Mouse (Mus musculus) C2C12 (cell line): ENCODE data around the gene Ugt8a. TPM values are rescaled to one million over a fixed set of nuclear protein-coding genes. Genes with fewer than 3 reads are reported as not detected.
A peak's percentile ranks its signal among the peaks of the same experiment; 100 is the strongest.

Experiments used
- H3K27me3 ChIP-seq: one replicate; pipeline ENCODE4 v1.6.1; 2011; ENCODE audit not compliant: control insufficient read depth, insufficient read depth, insufficient read length
- H3K36me3 ChIP-seq: one replicate; pipeline ENCODE4 v1.6.1; 2011; ENCODE audit not compliant: control insufficient read depth, insufficient read depth
- H3K4me3 ChIP-seq: one replicate; pipeline ENCODE4 v1.5.1; 2011; ENCODE audit warnings: mild to moderate bottlenecking, control low read depth; ENCODE audit not compliant: poor library complexity, insufficient read depth, severe bottlenecking
- H3K79me2 ChIP-seq: one replicate; pipeline ENCODE4 v1.6.1; 2011; ENCODE audit not compliant: control insufficient read depth, insufficient read depth
- H3K79me3 ChIP-seq: one replicate; pipeline ENCODE4 v1.6.1; 2011; ENCODE audit warnings: low read depth, control low read depth
- H3ac ChIP-seq: one replicate; pipeline ENCODE3; 2011; ENCODE audit warnings: low read depth; ENCODE audit not compliant: control insufficient read depth, insufficient read length
- CEBPB ChIP-seq: IDR thresholded peaks from one replicate; pipeline ENCODE4 v1.6.1; 2011; ENCODE audit warnings: low read depth, mild to moderate bottlenecking, control low read depth, moderate library complexity
- CTCF ChIP-seq: IDR thresholded peaks from one replicate; pipeline ENCODE4 v1.5.1; 2011; ENCODE audit not compliant: control insufficient read depth, insufficient read depth, insufficient read length
- FOSL1 ChIP-seq: IDR thresholded peaks from one replicate; pipeline ENCODE4 v1.8.0; 2011; ENCODE audit warnings: mild to moderate bottlenecking, low read length; ENCODE audit not compliant: poor library complexity, insufficient read depth, severe bottlenecking
- MAX ChIP-seq: IDR thresholded peaks from one replicate; pipeline ENCODE4 v1.6.1; 2011; ENCODE audit warnings: mild to moderate bottlenecking, control low read depth
- MYOD1 ChIP-seq: IDR thresholded peaks from one replicate; pipeline ENCODE4 v1.6.1; 2011; ENCODE audit warnings: low read depth; ENCODE audit not compliant: control insufficient read depth, insufficient read length
- MYOG ChIP-seq: IDR thresholded peaks from one replicate; pipeline ENCODE4 v1.6.1; 2011; ENCODE audit not compliant: control insufficient read depth, insufficient read length; ENCODE audit errors: extremely low read depth
- USF1 ChIP-seq: IDR thresholded peaks from one replicate; pipeline ENCODE4 v1.6.1; 2011; ENCODE audit warnings: low read depth, mild to moderate bottlenecking, control low read depth, moderate library complexity
- polyA plus RNA-seq: library from polyadenylated mRNA; unstranded; fragments of >200 nt; fragmentation: generic; extraction: Trizol; gene quantifications from one replicate; pipeline ENCODE4 v1.2.1, GENCODE M21; 2012; ENCODE audit warnings: missing spikeins

Ugt8a gene
- polyA plus RNA-seq, 1 experiment, result 0.01 TPM

DNA sequence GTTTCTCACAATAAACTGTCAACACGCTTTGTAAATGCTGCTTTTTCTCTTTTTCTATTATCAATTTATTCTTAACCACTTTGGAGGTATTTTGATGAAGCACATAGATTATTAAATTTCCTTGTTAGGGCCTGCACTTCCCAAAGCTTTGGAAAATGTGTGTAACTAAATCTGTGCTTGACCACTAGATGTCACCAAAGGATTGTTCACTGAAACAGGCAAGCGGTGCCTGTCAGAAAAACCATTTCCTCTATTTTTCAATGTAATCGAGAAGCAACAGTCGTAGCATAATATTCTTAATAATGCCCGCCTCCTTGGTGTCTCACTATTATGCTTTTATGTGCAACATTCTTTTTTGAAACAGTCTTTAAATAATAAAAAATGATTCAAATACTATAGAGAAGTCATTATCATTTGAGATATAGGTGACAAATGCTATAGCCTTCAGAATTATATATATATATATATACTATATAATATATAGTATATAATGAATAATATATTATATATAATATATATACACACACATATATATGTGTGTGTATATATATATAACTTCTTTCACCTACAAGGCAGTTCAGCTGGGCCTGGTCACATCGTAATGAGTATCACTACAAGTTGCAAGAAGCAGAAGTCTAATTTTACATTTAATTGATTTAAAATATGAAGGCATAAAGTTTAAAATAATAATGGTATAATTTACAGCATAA lies 89.1 kb downstream of the Ugt8a start:
- no peak overlapping the region for H3K4me3 ChIP-seq
- no peaks in the 10 kb centered on the region for H3K79me3 ChIP-seq
- no peaks in the 10 kb centered on the region for H3K27me3 ChIP-seq
- no peak for TF ChIP-seq CEBPB
- no peak for TF ChIP-seq MAX
- TF ChIP-seq FOSL1, result no peak
- TF ChIP-seq MYOD1, result no peak
- TF ChIP-seq CTCF, result no peak
- no peak for TF ChIP-seq USF1
- no peak for TF ChIP-seq MYOG
- H3ac ChIP-seq, result no peak overlapping the region
- no peaks in the 10 kb centered on the region for H3K36me3 ChIP-seq
- no peaks in the 10 kb centered on the region for H3K79me2 ChIP-seq

DNA sequence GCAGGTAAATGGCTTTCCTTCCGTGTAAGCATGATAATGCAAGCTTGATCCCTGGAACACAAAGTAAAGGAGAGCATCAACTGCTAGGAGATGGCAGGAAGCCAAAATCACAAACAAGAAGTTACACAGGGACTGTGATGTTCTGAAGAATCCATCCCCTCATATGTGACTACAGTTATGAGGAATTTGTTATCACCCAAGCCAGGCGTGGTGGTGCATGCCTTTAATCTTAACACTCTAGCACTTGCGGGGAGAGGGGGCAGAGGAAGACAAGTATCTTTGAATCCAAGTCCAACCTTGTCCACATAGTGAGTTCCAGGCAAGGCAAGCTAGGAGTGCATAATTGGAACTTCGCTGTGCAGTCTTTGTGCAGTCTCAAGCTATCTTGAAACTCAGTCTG lies 110.4 kb downstream of the Ugt8a start:
- TF ChIP-seq FOSL1 (no peak), CEBPB (no peak), MAX (no peak), USF1 (no peak), MYOD1 (no peak)
- Histone ChIP-seq H3K36me3 (no peaks in the 10 kb centered on the region), H3ac (no peak overlapping the region), H3K4me3 (no peak overlapping the region), H3K79me2 (no peaks in the 10 kb centered on the region), H3K27me3 (no peaks in the 10 kb centered on the region), H3K79me3 (no peaks in the 10 kb centered on the region)

DNA sequence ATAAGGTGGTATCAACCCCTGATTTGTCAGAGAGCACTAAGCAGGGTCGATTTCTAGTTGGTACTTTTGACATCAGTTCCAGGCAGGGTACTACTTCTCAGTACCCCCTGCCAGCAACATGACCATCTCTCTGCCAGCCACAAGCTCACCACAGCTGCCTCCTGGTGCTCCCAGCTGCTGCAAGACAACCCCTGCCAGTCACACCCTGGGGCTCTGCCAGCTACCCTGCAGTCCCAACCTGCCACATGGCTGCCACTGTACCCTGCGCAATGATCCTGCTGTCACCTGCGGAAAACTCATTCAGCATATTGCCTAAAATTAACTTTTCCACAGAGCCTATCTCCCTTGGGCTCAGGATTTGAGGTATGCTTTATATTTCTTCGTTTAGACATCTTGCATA lies 111.2 kb downstream of the Ugt8a start:
- Histone ChIP-seq H3K4me3 (no peak overlapping the region), H3K79me3 (no peaks in the 10 kb centered on the region), H3ac (no peak overlapping the region), H3K36me3 (no peaks in the 10 kb centered on the region), H3K27me3 (no peaks in the 10 kb centered on the region), H3K79me2 (no peaks in the 10 kb centered on the region)
- TF ChIP-seq USF1 (no peak), MAX (no peak), CEBPB (no peak), CTCF (no peak), FOSL1 (no peak), MYOD1 (peak; percentile 73), MYOG (no peak)

DNA sequence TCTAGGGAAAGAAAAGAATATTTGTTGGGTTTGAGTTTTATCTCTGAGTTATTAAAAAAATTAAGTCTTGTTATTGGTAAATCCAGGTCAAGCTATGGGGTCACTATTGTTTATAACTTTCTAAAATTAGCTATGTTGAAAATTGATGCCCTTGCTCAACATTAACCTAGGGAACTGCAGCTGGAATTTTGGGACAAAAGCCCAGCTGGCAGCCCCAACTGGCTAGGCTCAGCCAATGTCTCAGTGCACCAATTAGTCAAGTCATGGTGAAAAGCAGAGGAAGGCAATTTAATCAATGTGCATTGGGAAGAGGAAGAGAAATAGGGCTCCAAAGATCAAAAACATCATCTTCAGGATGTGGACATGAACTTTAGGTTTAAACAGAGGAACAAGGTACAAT lies 118.7 kb downstream of the Ugt8a start:
- TF ChIP-seq USF1 (no peak), CEBPB (no peak), MYOG (no peak), FOSL1 (no peak), MAX (no peak), CTCF (no peak), MYOD1 (no peak)
- Histone ChIP-seq H3ac (no peak overlapping the region), H3K79me2 (no peaks in the 10 kb centered on the region), H3K36me3 (no peaks in the 10 kb centered on the region), H3K4me3 (no peak overlapping the region), H3K27me3 (no peaks in the 10 kb centered on the region), H3K79me3 (no peaks in the 10 kb centered on the region)
